Mouse (Mus musculus) kidney, postnatal 0 days (tissue): Measurements from ENCODE around the gene Fbxo11. TPM values are rescaled to one million over a fixed set of nuclear protein-coding genes. Genes with fewer than 3 reads are reported as not detected.
A peak's percentile ranks its signal among the peaks of the same experiment; 100 is the strongest.

Experiments used
- ATAC-seq: fragments of 200-750 bp; cut with Nextera tagmentation; replicated peaks from 2 replicates; pipeline ENCODE4 v1.8.0; 2017; ENCODE audit warnings: low read depth, moderate number of reproducible peaks, moderate TSS enrichment, moderate library complexity; ENCODE audit not compliant: low FRiP score
- DNase-seq: peaks from one replicate; pipeline ENCODE4 v3.0.0-alpha.2; 2016; ENCODE audit warnings: low spot score
- H3K27ac ChIP-seq: fragments of 300-500 bp; sonication (generic); 2 replicates; pipeline ENCODE4 v1.5.1; 2014; ENCODE audit warnings: mild to moderate bottlenecking
- H3K27me3 ChIP-seq: fragments of 300-500 bp; sonication (generic); 2 replicates; pipeline ENCODE4 v1.6.1; 2014; ENCODE audit warnings: low read length, mixed read lengths; ENCODE audit not compliant: insufficient read depth
- H3K36me3 ChIP-seq: fragments of 300-500 bp; sonication (generic); 2 replicates; pipeline ENCODE4 v1.6.1; 2014; ENCODE audit warnings: low read length, mixed read lengths; ENCODE audit not compliant: insufficient read depth
- H3K4me1 ChIP-seq: fragments of 300-500 bp; sonication (generic); replicated peaks from 2 replicates; pipeline ENCODE4 v1.6.1; 2014; ENCODE audit warnings: antibody characterized with exemption, low read length, mixed read lengths; ENCODE audit not compliant: insufficient read depth
- H3K4me2 ChIP-seq: fragments of 300-500 bp; sonication (generic); 2 replicates; pipeline ENCODE4 v1.6.1; 2014; ENCODE audit warnings: mild to moderate bottlenecking, low read length, moderate library complexity, mixed read lengths
- H3K4me3 ChIP-seq: fragments of 300-500 bp; sonication (generic); replicated peaks from 2 replicates; pipeline ENCODE4 v1.5.1; 2014; ENCODE audit warnings: low read depth, low read length
- H3K9ac ChIP-seq: fragments of 300-500 bp; sonication (generic); 2 replicates; pipeline ENCODE4 v1.6.1; 2014; ENCODE audit warnings: low read depth, low read length
- H3K9me3 ChIP-seq: fragments of 300-500 bp; sonication (generic); replicated peaks from 2 replicates; pipeline ENCODE4 v1.6.1; 2016; ENCODE audit warnings: low read length, inconsistent platforms, mixed read lengths
- CTCF ChIP-seq: IDR thresholded peaks from 2 replicates; pipeline ENCODE4 v1.5.1; 2016; ENCODE audit warnings: antibody characterized with exemption, low read depth, mild to moderate bottlenecking, moderate library complexity
- WGBS: fragments of 180-500 bp; shearing (Covaris S2); extraction: QIAGEN DNeasy Blood & Tissue Kit; methylation state at CpG from one replicate; pipeline ENCODE4 v1.1.7; 2014; 5-methylcytosine and 5-hydroxymethylcytosine counted together
- polyA plus RNA-seq: library from polyadenylated mRNA; unstranded; fragments of >200 nt; fragmentation: Nextera tagmentation; extraction: Ambion mirVana; gene quantifications from 2 replicates; pipeline ENCODE4 v1.2.1, GENCODE M21; 2015

Gene Fbxo11
- 15.3 and 16.2 TPM in 2 replicates for polyA plus RNA-seq

- ATAC-seq (peak; percentile 4), DNase-seq (peak; percentile 38)
- under 1% methylated on average over 44 of the region's 112 CpGs for WGBS
- H3K4me3 ChIP-seq, result peak within 1 kb of the TSS; percentile 100
- peak within 1 kb of the TSS; percentile 71 for H3K4me2 ChIP-seq
- H3K9ac ChIP-seq, result peak within 1 kb of the TSS; percentile 100
- TF ChIP-seq CTCF, result no peak
- no peaks in the 10 kb centered on the region for H3K4me1 ChIP-seq
- no peaks in the 10 kb centered on the region for H3K36me3 ChIP-seq
- H3K9me3 ChIP-seq, result no peaks in the 10 kb centered on the region
- peak within 1 kb of the TSS; percentile 100 for H3K27ac ChIP-seq
- no peaks in the 10 kb centered on the region for H3K27me3 ChIP-seq
Measured at GRCm38 (mm10) chr17:88065031-88065800, at the start of gene Fbxo11. Fbxo11 (minus strand) TSS chr17:88065291.

DNA sequence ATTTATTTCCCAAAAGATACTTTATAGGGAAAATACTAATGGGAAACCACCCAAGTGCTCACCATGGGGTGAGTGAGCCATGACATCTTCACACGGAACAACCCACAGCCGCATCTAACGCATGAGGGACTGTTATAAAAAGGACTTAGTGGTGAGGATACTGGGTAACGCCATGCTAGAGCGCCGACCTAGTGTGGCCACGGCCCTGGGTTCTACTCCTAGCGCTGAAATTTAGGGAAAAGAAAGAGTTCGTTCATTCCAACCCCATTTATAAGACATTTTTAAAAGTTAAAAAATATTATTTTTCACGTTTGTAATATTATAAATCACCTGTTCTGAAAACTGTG is 48.8 kb upstream of the Fbxo11 start:
- Histone ChIP-seq H3K36me3 (no peaks in the 10 kb centered on the region), H3K27ac (no peak overlapping the region), H3K9ac (no peak overlapping the region), H3K27me3 (no peaks in the 10 kb centered on the region), H3K9me3 (no peaks in the 10 kb centered on the region), H3K4me1 (no peaks in the 10 kb centered on the region), H3K4me3 (no peak overlapping the region), H3K4me2 (no peak overlapping the region)
- TF ChIP-seq CTCF, result no peak
- WGBS, result 94% methylated on average over 10 of the region's 10 CpGs
- ATAC-seq, result no peak
- DNase-seq, result no peak

- Histone ChIP-seq H3K27me3 (no peaks in the 10 kb centered on the region), H3K27ac (no peak overlapping the region), H3K4me3 (no peak overlapping the region), H3K9me3 (no peaks in the 10 kb centered on the region), H3K9ac (no peak overlapping the region), H3K4me1 (no peaks in the 10 kb centered on the region), H3K36me3 (no peaks in the 10 kb centered on the region), H3K4me2 (no peak overlapping the region)
- DNase-seq (no peak), ATAC-seq (no peak)
- WGBS, result 81% methylated on average over 12 of the region's 12 CpGs
- no peak for TF ChIP-seq CTCF
Measured at GRCm38 (mm10) chr17:88113015-88113882, 48.2 kb upstream of the Fbxo11 start.

DNA sequence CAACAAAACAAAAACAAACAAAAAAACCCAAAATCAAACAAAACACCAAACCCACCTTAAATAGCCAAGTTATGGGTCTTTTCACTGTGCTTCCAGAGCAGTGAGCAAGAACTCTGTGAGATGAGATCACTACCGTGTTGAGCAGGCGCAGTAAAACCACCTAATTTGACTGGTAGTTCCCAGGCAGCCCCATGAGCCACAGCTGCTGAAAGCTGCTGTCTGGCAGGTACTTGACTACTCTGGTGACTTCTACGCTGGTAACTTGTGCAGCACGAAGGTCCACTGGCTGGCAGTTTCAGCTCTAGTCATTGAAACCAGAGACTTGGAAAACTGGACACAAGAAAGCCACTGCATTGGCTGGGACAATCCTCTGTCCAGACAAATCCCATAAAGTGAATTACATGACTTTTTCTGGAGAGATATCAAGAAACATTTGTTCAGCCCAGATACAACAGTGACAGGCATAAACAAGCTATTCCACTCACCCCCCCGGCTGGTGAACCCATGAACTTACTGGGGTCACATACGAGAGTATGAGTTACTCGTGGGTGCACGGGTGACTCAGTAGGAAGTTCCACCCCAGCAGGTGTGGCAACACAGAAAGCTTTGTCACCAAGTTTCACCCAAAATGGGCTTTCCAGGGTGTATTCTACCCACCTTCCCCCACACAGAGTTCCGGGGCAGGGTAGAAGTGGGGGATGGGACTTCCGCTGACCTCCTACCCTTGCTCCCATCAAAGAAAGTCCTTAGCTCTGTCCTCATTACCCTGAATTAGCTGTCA is 47.0 kb upstream of the Fbxo11 start:
- H3K27me3 ChIP-seq, result no peaks in the 10 kb centered on the region
- H3K9ac ChIP-seq, result no peak overlapping the region
- ATAC-seq, result no peak
- no peaks in the 10 kb centered on the region for H3K9me3 ChIP-seq
- H3K27ac ChIP-seq, result no peak overlapping the region
- H3K4me2 ChIP-seq, result no peak overlapping the region
- no peak for TF ChIP-seq CTCF
- H3K4me1 ChIP-seq, result no peaks in the 10 kb centered on the region
- no peak overlapping the region for H3K4me3 ChIP-seq
- no peaks in the 10 kb centered on the region for H3K36me3 ChIP-seq
- WGBS, result 38% methylated on average over 10 of the region's 10 CpGs
- DNase-seq, result peak; percentile 42

GRCm38 (mm10) chr17:88111081-88111796 is 46.1 kb upstream of the Fbxo11 start:
- Histone ChIP-seq H3K4me1 (no peaks in the 10 kb centered on the region), H3K4me2 (no peak overlapping the region), H3K4me3 (no peak overlapping the region), H3K9me3 (no peaks in the 10 kb centered on the region), H3K27ac (no peak overlapping the region), H3K36me3 (no peaks in the 10 kb centered on the region), H3K9ac (no peak overlapping the region), H3K27me3 (no peaks in the 10 kb centered on the region)
- ATAC-seq, result no peak
- no peak for TF ChIP-seq CTCF
- peak; percentile 33 for DNase-seq
- WGBS, result 63% methylated on average over 12 of the region's 12 CpGs

GRCm38 (mm10) chr17:88107708-88108107 is 42.6 kb upstream of the Fbxo11 start:
- TF ChIP-seq CTCF, result peak; percentile 57
- Histone ChIP-seq H3K27ac (no peak overlapping the region), H3K4me2 (no peak overlapping the region), H3K27me3 (no peaks in the 10 kb centered on the region), H3K36me3 (no peaks in the 10 kb centered on the region), H3K4me1 (no peaks in the 10 kb centered on the region), H3K9ac (no peak overlapping the region), H3K9me3 (no peaks in the 10 kb centered on the region), H3K4me3 (no peak overlapping the region)
- ATAC-seq (no peak), DNase-seq (peak; percentile 11)
- WGBS, result 86% methylated on average over 4 of the region's 4 CpGs
